Mouse (Mus musculus) thymus, adult 2 months (tissue): ENCODE measurements around the gene Krt33b.

Source experiments
- CTCF ChIP-seq: fragments of 200-500 bp; IDR thresholded peaks from 2 replicates; pipeline ENCODE4 v1.5.1; 2012; ENCODE audit warnings: mild to moderate bottlenecking, control low read depth, low read length, moderate library complexity, borderline replicate concordance; ENCODE audit not compliant: control insufficient read depth, poor library complexity, insufficient read depth; ENCODE audit errors: extremely low read depth
- POLR2A ChIP-seq: fragments of 200-500 bp; IDR thresholded peaks from 2 replicates; pipeline ENCODE4 v1.6.1; 2012; ENCODE audit warnings: mild to moderate bottlenecking, low read length, control low read depth, moderate library complexity; ENCODE audit not compliant: control insufficient read depth, poor library complexity, insufficient read depth; ENCODE audit errors: extremely low read depth

GRCm38 (mm10) chr11:100073873-100074272 lies 44.2 kb upstream of the Krt33b start:
- no peak for TF ChIP-seq POLR2A
- TF ChIP-seq CTCF = no peak
